Mouse (Mus musculus) frontal cortex, postnatal 10 days (tissue): Measurements from ENCODE around the gene Atg7.

Experiments used
- DNase-seq, 2 experiments: peaks; one replicate each; pipeline ENCODE4 v3.0.0; 2022; ENCODE audit warnings: low spot score in 2 of 2, mixed read lengths in 1 of 2

Gene Atg7

DNA sequence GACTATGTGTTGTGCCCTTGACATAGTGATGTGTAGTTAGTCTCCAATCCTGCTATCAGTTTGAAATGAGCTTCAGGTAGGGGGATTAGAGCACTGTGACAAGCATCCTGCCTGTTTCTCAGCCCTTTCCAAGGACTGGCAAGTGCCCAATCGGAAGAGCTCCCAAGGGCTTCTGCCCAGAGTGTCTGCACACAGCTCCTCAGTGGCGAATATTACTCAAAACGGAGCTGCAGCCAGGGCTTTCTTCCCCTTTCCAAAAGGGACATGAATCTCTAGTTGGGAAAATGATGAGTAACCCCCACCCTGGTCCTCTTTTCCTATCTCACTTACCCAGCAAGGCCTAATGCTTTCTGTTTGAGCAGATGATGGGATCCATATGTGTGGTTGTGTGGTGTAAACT is 90.8 kb downstream of the Atg7 start:
- no peak for DNase-seq

DNA sequence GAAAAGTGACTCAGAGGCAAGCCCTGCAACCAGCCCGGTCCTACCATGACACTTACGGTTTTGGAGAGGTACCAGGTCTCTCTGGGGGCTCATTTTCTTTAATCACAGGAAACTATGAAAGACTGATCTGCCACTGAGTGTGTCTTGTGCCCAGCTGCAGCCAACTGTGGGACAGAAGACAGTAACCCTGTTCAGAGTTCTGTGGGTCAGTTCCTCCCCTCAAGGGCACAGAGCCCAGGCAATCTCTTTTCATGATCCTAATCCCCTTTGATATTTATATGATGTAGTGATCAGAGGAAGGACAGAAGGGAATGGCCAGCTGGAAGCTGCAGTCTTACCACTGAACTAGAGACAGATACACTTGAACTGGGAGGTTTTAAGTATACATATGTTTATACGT is 92.2 kb downstream of the Atg7 start:
- no peak for DNase-seq

DNA sequence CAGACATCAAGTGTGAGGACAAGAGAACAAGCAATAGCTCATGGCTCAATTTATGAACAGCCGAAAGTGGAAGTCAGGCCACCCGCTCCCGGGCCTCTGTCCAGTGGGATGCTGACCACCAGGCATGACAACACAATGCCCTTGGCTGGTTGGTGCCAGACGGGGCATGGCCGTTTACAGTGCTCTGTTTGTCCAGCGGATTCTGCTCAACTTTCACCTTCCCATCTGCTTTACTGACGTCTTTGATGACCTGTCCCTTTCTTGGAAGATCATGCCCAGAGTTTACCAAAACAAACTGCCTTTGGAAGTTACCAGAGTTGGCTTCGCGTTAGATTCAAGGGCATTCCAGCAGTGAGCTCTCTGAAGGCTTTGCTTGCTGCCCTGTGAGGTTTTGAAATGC is 93.5 kb downstream of the Atg7 start:
- DNase-seq = no peak

- DNase-seq = no peak
Measured at GRCm38 (mm10) chr6:114737181-114737580, 94.3 kb downstream of the Atg7 start.

GRCm38 (mm10) chr6:114737931-114738759 is 95.2 kb downstream of the Atg7 start:
- no peak for DNase-seq

DNA sequence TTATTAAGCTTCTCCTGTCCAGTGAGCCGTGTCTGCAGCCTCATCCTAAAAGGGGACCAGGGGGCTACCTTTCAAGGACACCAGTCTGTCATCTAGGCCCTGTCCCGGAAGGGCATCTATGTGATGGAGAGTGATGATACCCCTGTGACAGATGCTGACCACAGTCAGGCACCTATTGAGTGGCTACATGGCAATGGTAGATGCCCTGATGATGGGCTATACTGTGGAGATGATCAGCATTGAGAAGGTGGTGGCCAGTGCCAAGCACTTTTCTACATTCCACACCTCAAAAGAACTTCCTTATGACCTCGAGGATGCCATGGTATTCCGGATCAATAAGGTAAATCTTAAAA is 95.8 kb downstream of the Atg7 start:
- DNase-seq = no peak

DNA sequence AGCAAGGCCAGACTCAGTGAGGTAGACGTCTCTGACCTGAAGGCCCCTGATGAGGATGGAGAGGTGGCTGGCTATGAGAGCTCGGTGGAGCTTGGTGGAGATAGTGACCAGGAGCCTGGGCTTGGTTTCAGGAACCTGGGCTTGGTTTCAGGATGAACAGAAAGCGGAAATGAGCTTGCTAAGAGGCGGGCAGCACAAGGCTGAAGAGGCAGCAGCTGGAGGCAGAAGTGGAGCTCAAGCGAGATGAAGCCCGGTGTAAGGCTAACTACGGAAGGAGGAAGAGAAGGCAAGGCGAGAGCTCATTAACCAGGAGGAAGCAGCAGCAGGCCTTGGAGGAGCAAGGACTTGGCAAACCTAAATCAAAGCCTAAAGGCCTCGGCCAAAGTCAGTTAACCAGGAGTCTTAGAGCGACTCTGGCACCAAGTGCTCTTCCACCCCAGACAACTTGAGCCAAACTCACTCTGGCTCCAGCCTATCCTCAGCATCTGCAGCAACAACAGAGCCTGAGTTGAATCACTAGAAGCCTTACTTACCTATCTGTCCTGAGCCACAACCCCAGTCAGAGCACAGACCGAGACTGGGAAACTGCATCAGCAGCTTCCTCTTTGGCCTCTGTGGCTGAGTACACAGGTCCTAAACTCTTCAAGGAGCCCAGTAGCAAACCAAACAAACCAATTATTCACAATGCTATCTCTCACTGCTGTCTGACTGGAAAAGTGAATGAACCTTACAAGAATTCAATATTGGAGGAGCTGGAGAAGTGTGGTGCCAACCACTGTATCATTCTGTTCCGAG is 99.5 kb downstream of the Atg7 start:
- no peak for DNase-seq

DNA sequence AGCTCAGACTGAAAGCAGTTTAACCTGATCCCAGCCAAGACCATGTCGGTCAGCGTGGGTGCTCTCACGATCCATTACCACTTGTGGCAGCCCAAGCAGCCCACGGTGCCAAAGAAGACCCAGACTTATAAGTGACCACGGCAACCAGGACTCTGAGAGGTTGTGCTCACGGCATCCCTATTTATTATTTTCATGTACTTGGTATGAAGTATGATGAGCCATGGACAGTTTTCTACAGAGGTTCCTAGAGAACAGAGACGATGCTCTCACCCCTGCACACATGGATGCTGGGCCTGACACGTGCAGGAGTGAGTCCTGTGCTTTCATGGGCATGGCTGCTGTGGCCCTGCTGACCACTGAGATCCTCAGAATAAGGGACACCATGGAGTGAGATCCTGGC is 100.2 kb downstream of the Atg7 start:
- no peak for DNase-seq

GRCm38 (mm10) chr6:114743845-114744244 is 100.9 kb downstream of the Atg7 start:
- no peak for DNase-seq

- DNase-seq = no peak
Measured at GRCm38 (mm10) chr6:114746439-114746974, 103.6 kb downstream of the Atg7 start.

GRCm38 (mm10) chr6:114748419-114748818 is 105.5 kb downstream of the Atg7 start:
- no peak for DNase-seq

GRCm38 (mm10) chr6:114748882-114749281 is 106.0 kb downstream of the Atg7 start:
- DNase-seq = no peak

GRCm38 (mm10) chr6:114758795-114759194 is 115.9 kb downstream of the Atg7 start:
- no peak for DNase-seq

DNA sequence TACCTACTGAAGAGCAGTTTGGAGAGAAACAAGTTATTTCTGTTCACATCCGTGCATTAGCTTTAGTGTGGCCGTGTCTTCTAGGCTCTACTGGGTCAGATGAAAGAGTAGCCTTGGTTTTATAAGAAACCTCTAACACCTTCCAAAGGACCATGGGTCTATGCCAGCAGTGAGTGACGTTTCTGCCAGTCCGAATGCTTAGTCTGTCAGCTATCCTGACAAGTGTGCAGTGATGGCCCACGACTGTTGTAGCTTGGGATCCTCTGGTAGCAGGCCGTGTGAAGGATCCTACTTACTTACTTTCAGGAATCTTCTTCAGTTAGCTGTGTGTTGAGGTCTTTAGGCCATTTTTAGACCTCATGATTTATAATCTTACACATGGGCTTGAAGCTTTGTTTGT is 123.4 kb downstream of the Atg7 start:
- DNase-seq = no peak

- DNase-seq = no peak
Measured at GRCm38 (mm10) chr6:114767710-114768109, 124.8 kb downstream of the Atg7 start.

DNA sequence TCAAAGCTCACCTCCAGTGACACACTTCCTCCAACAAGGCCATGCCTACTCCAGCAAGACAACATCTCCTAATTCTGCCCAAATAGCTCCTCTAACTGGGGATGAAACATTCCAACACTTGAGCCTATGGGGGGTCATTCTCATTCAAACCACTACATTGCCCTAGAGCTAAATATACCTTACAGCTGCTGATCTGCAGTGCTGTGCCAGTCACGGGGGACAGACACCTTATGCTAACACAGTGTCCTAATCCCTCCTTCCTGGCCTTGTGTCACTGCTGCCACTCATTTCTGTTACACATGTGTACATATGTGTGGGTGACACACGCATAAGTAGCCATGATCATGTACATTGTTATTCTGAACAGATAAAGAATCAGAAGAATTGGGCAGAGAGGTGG is 127.4 kb downstream of the Atg7 start:
- DNase-seq = no peak

- DNase-seq = no peak
Measured at GRCm38 (mm10) chr6:114771502-114771901, 128.6 kb downstream of the Atg7 start.

DNA sequence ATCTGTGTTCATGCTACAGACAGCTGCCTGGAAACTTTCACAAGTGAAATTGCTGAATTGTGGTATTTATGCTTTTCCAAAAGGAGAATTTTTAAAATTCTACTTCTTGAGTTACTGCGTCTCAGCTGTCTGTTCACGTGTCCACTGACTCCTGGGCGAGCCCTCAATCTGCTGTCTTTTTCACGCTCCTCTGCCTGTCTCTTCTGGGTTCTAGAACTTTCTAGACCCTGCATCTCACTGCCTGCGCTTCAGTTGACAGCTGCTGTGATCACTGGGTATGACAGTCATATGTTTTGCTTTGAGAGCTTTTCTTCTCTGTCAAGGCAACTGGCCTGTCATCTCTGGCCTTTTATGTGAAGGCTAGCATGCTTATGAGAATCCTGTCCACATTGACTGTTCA is 132.3 kb downstream of the Atg7 start:
- DNase-seq = no peak

DNA sequence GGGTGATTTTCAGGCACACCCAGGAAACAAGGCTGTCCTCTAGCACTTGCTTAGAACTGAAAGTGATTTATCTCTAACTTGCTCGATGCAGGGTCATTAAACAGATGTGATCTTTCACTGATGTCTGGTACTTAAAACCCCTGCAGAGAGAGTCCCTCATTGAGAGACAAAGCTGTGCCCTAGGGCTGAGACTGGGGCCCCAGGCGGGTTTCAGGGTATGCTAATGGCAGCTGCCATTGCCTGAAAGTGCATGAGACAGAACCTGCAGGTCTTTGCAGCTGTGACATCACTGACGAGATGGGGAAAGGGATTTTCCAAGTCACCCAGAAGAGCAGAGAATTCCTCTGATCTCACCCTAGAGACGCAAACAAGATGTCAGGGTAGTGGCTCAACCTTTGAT is 135.0 kb downstream of the Atg7 start:
- no peak for DNase-seq

DNA sequence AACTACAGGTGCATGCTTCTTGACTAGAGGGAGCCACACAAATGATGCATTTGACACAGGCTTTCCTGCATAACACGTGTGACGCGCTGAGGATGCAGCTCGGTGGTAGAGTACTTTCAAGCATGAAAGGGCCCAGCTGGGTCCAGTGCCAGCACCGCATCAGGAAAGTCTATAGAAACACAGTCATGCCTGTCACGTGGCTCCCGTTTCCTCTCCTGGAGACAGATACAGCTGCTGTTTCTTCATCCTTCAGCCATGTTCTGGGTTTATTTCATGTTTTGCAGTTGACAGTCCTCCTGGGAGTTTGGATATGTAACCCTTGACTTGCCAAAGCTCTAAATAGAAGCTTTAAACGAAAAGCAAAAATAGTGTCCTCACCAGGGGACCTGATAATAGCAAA is 135.8 kb downstream of the Atg7 start:
- no peak for DNase-seq

- no peak for DNase-seq
Measured at GRCm38 (mm10) chr6:114780583-114780982, 137.7 kb downstream of the Atg7 start.

- DNase-seq = peak in 1 of 2 experiments; percentile 44
Measured at GRCm38 (mm10) chr6:114781415-114782240, 138.7 kb downstream of the Atg7 start.
